Mouse (Mus musculus) lung, postnatal 0 days (tissue): ENCODE results near the gene Gpc5. TPM values are rescaled to one million over a fixed set of nuclear protein-coding genes. Genes with fewer than 3 reads are reported as not detected.

ENCODE experiments used
- ATAC-seq: fragments of 200-750 bp; cut with Nextera tagmentation; 2 replicates; pipeline ENCODE4 v1.8.0; 2017; ENCODE audit warnings: moderate library complexity
- DNase-seq: peaks from one replicate; pipeline ENCODE4 v3.0.0-alpha.2; 2016; ENCODE audit warnings: low spot score
- H3K27ac ChIP-seq: fragments of 300-500 bp; sonication (generic); 2 replicates; pipeline ENCODE4 v1.5.1; 2014; ENCODE audit warnings: antibody characterized with exemption, mild to moderate bottlenecking, low read length, mixed read lengths
- H3K27me3 ChIP-seq: fragments of 300-500 bp; sonication (generic); replicated peaks from 2 replicates; pipeline ENCODE4 v1.6.1; 2014; ENCODE audit warnings: low read length, mixed read lengths; ENCODE audit not compliant: insufficient read depth
- H3K36me3 ChIP-seq: fragments of 300-500 bp; sonication (generic); 2 replicates; pipeline ENCODE4 v1.6.1; 2014; ENCODE audit warnings: low read length, mixed read lengths; ENCODE audit not compliant: insufficient read depth
- H3K4me1 ChIP-seq: fragments of 300-500 bp; sonication (generic); 2 replicates; pipeline ENCODE4 v1.6.1; 2014; ENCODE audit warnings: antibody characterized with exemption, low read depth, low read length, mixed read lengths; ENCODE audit not compliant: insufficient read depth
- H3K4me2 ChIP-seq: fragments of 300-500 bp; sonication (generic); replicated peaks from 2 replicates; pipeline ENCODE4 v1.6.1; 2014; ENCODE audit warnings: low read depth, mild to moderate bottlenecking, low read length, moderate library complexity, mixed read lengths
- H3K4me3 ChIP-seq: fragments of 300-500 bp; sonication (generic); 2 replicates; pipeline ENCODE4 v1.5.1; 2014; ENCODE audit warnings: low read depth, low read length
- H3K9ac ChIP-seq: fragments of 300-500 bp; sonication (generic); replicated peaks from 2 replicates; pipeline ENCODE4 v1.6.1; 2014; ENCODE audit warnings: low read depth, mild to moderate bottlenecking
- H3K9me3 ChIP-seq: fragments of 300-500 bp; sonication (generic); 2 replicates; pipeline ENCODE4 v1.6.1; 2016; ENCODE audit warnings: low read length, mixed read lengths
- CTCF ChIP-seq: IDR thresholded peaks from 2 replicates; pipeline ENCODE4 v1.5.1; 2016; ENCODE audit warnings: antibody characterized with exemption, mild to moderate bottlenecking
- EP300 ChIP-seq: IDR thresholded peaks from 2 replicates; pipeline ENCODE4 v1.6.1; 2016; ENCODE audit warnings: antibody characterized with exemption, mild to moderate bottlenecking, control low read depth
- WGBS: fragments of 180-500 bp; shearing (Covaris S2); extraction: QIAGEN DNeasy Blood & Tissue Kit; methylation state at CpG from one replicate; pipeline ENCODE4 v1.1.7; 2014; 5-methylcytosine and 5-hydroxymethylcytosine counted together
- polyA plus RNA-seq: library from polyadenylated mRNA; unstranded; fragments of >200 nt; fragmentation: Nextera tagmentation; extraction: Ambion mirVana; gene quantifications from 2 replicates; pipeline ENCODE4 v1.2.1, GENCODE M21; 2015

Gene Gpc5
- polyA plus RNA-seq, 1 experiment from 2014 or later: 0.16 TPM

- Histone ChIP-seq H3K4me3 (no peak overlapping the region), H3K4me2 (no peak overlapping the region), H3K4me1 (no peaks in the 10 kb centered on the region), H3K27ac (no peak overlapping the region), H3K9ac (no peak overlapping the region), H3K27me3 (no peaks in the 10 kb centered on the region), H3K9me3 (no peaks in the 10 kb centered on the region), H3K36me3 (no peaks in the 10 kb centered on the region)
- ATAC-seq: no peak
- no peak for TF ChIP-seq CTCF
- TF ChIP-seq EP300: no peak
- 59% methylated on average over 6 of the region's 6 CpGs for WGBS
- DNase-seq: no peak
These were observed 1118.3 kb downstream of the Gpc5 start for GRCm38 (mm10) chr14:116210304-116210703.

- no peak overlapping the region for H3K27ac ChIP-seq
- ATAC-seq (no peak), DNase-seq (no peak)
- H3K4me2 ChIP-seq: no peak overlapping the region
- H3K4me1 ChIP-seq: no peaks in the 10 kb centered on the region
- H3K9me3 ChIP-seq: no peaks in the 10 kb centered on the region
- H3K27me3 ChIP-seq: no peaks in the 10 kb centered on the region
- TF ChIP-seq EP300: no peak
- TF ChIP-seq CTCF: no peak
- no peaks in the 10 kb centered on the region for H3K36me3 ChIP-seq
- no peak overlapping the region for H3K4me3 ChIP-seq
- no peak overlapping the region for H3K9ac ChIP-seq
These were observed 1120.0 kb downstream of the Gpc5 start for GRCm38 (mm10) chr14:116212029-116212428.

GRCm38 (mm10) chr14:116258126-116258525, 1166.1 kb downstream of the Gpc5 start:
- no peaks in the 10 kb centered on the region for H3K9me3 ChIP-seq
- H3K36me3 ChIP-seq: no peaks in the 10 kb centered on the region
- H3K9ac ChIP-seq: no peak overlapping the region
- H3K4me2 ChIP-seq: no peak overlapping the region
- H3K4me3 ChIP-seq: no peak overlapping the region
- WGBS: 88% methylated on average over 1 of the region's 1 CpGs
- ATAC-seq (no peak), DNase-seq (no peak)
- TF ChIP-seq CTCF (no peak), EP300 (no peak)
- no peaks in the 10 kb centered on the region for H3K27me3 ChIP-seq
- no peak overlapping the region for H3K27ac ChIP-seq
- H3K4me1 ChIP-seq: no peaks in the 10 kb centered on the region

GRCm38 (mm10) chr14:116308541-116308940, 1216.5 kb downstream of the Gpc5 start:
- no peaks in the 10 kb centered on the region for H3K9me3 ChIP-seq
- H3K27me3 ChIP-seq: no peaks in the 10 kb centered on the region
- no peak overlapping the region for H3K27ac ChIP-seq
- no peaks in the 10 kb centered on the region for H3K4me1 ChIP-seq
- H3K4me2 ChIP-seq: no peak overlapping the region
- no peak overlapping the region for H3K9ac ChIP-seq
- WGBS: 54% methylated on average over 2 of the region's 2 CpGs
- no peak for DNase-seq
- no peaks in the 10 kb centered on the region for H3K36me3 ChIP-seq
- H3K4me3 ChIP-seq: no peak overlapping the region
- TF ChIP-seq EP300: no peak
- no peak for TF ChIP-seq CTCF
- no peak for ATAC-seq

GRCm38 (mm10) chr14:116317491-116317890, 1225.5 kb downstream of the Gpc5 start:
- Histone ChIP-seq H3K4me2 (no peak overlapping the region), H3K36me3 (no peaks in the 10 kb centered on the region)

GRCm38 (mm10) chr14:116336182-116336581, 1244.2 kb downstream of the Gpc5 start:
- Histone ChIP-seq H3K9me3 (no peaks in the 10 kb centered on the region), H3K27me3 (no peaks in the 10 kb centered on the region), H3K9ac (no peak overlapping the region), H3K4me1 (no peaks in the 10 kb centered on the region), H3K36me3 (no peaks in the 10 kb centered on the region), H3K4me3 (no peak overlapping the region), H3K27ac (no peak overlapping the region), H3K4me2 (no peak overlapping the region)
- TF ChIP-seq CTCF (no peak), EP300 (no peak)
- 78% methylated on average over 4 of the region's 4 CpGs for WGBS
- no peak for DNase-seq
- no peak for ATAC-seq

More at GRCm38 (mm10) chr14:116317491-116317890, 1225.5 kb downstream of the Gpc5 start:
- H3K9ac ChIP-seq: no peak overlapping the region
- H3K9me3 ChIP-seq: no peaks in the 10 kb centered on the region
- no peaks in the 10 kb centered on the region for H3K27me3 ChIP-seq
- H3K4me3 ChIP-seq: no peak overlapping the region
- DNase-seq: no peak
- no peak overlapping the region for H3K27ac ChIP-seq
- no peak for TF ChIP-seq EP300
- no peak for TF ChIP-seq CTCF
- H3K4me1 ChIP-seq: no peaks in the 10 kb centered on the region
- ATAC-seq: no peak

GRCm38 (mm10) chr14:116338395-116338794, 1246.4 kb downstream of the Gpc5 start:
- Histone ChIP-seq H3K4me2 (no peak overlapping the region), H3K36me3 (no peaks in the 10 kb centered on the region), H3K9me3 (no peaks in the 10 kb centered on the region), H3K9ac (no peak overlapping the region), H3K27ac (no peak overlapping the region), H3K4me1 (no peaks in the 10 kb centered on the region), H3K4me3 (no peak overlapping the region), H3K27me3 (no peaks in the 10 kb centered on the region)
- no peak for DNase-seq
- ATAC-seq: no peak
- WGBS: 47% methylated on average over 3 of the region's 3 CpGs
- TF ChIP-seq CTCF (no peak), EP300 (no peak)
